Mouse (Mus musculus) brain, embryonic 14.5 days (tissue): ENCODE measurements around the gene Gdpd2. TPM values are rescaled to one million over a fixed set of nuclear protein-coding genes. Genes with fewer than 3 reads are reported as not detected.

Experiments
- DNase-seq: peaks from one replicate; pipeline ENCODE4 v3.0.0-alpha.2; 2011; ENCODE audit warnings: low read depth
- CTCF ChIP-seq: fragments of 200-500 bp; IDR thresholded peaks from 2 replicates; pipeline ENCODE4 v1.5.1; 2012; ENCODE audit warnings: inconsistent platforms, mild to moderate bottlenecking, moderate library complexity, borderline replicate concordance; ENCODE audit not compliant: insufficient read depth, insufficient read length; ENCODE audit errors: extremely low read depth
- POLR2A ChIP-seq: fragments of 200-500 bp; IDR thresholded peaks from 2 replicates; pipeline ENCODE4 v1.6.1; 2012; ENCODE audit warnings: mild to moderate bottlenecking, inconsistent platforms, borderline replicate concordance; ENCODE audit not compliant: poor library complexity, insufficient read depth, insufficient read length, severe bottlenecking; ENCODE audit errors: extremely low read depth
- polyA plus RNA-seq: library from polyadenylated mRNA; depleted of rRNA; stranded (reverse); fragments of >200 nt; gene quantifications from 2 replicates; pipeline ENCODE4 v1.2.3, GENCODE M21; 2012; rRNA removed

The Gdpd2 gene
- polyA plus RNA-seq, 1 experiment, result 52.8 TPM

GRCm38 (mm10) chrX:100765855-100766254 lies 36.2 kb downstream of the Gdpd2 start:
- no peak for DNase-seq

DNA sequence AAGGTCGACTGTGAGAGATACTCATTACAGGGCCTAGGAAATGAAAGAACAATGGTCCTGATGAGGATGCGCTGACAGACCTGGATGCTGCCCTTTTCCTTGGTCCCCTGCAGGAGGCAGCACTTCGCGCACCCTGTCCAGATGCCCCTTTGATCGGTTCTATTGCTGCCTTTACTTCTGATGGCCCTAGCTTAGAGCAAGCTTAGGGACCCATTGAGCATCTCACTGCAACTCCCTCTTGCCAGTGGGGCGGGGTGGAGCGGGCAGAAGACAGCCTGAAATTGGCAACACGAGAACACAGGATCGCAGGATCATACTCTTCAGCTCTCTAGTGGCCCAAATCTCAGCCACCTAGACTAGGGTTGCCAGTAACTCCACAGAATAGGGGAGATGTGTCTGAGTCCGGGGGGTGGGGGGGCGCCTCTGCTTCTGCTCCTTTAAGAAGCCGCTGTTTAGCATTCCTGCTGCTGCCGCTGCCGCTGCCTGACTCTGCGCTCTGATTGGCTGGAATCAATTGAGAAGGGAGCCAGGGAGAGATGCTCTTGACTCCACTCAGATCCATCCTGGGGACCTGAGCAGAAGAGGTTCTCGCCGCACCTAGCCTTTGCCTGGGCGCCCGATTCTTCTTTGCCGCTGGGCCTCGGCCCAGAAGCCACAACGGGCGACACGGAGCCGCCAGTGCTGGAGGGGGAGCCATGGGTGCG lies 37.7 kb downstream of the Gdpd2 start, which contains the start of gene Dlg3:
Gene Dlg3, plus strand, starts transcription at position 542 of the 704 bp plus-strand sequence.
- peak; percentile 9; the same call in 1 of the 2 replicates for TF ChIP-seq POLR2A
- TF ChIP-seq CTCF, result peak; percentile 42; the same call in 1 of the 2 replicates

More at GRCm38 (mm10) chrX:100765855-100766254, 36.2 kb downstream of the Gdpd2 start:
- TF ChIP-seq CTCF (peak; percentile 28; the same call in 1 of the 2 replicates), POLR2A (no peak)

GRCm38 (mm10) chrX:100767885-100768626 lies 38.4 kb downstream of the Gdpd2 start:
- DNase-seq, result peak; percentile 17
- TF ChIP-seq CTCF (no peak), POLR2A (no peak)

More for the DNA sequence above, 37.7 kb downstream of the Gdpd2 start, which contains the start of gene Dlg3:
- peak; percentile 95 for DNase-seq

- no peak for DNase-seq
- TF ChIP-seq POLR2A, result no peak
- TF ChIP-seq CTCF, result no peak
These were observed 39.6 kb downstream of the Gdpd2 start for GRCm38 (mm10) chrX:100769281-100769680.

DNA sequence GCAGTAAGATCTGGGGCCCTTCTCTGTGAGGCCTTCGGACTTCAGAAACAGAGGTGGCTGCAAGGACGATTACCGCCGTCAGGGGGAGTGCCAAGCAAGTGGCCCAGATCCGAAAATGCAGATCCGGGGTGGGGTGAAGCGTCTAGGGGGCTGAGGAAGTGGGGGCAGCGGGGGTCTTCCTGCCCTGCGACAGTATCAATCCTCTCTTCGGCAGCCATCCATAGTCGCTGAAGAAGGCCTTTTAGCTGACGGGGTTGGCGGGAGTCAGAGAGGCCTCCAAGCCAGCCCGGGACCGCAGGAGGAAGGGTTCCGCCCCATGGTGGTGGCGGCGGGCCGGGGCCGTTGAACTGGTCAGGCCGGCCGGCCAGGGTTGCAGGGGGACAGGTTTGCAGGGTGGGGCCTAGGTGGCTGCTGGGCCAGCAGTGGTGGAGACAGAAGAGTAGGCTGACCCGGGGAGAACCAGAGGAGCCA lies 44.7 kb downstream of the Gdpd2 start:
- TF ChIP-seq POLR2A (no peak), CTCF (peak; percentile 64)
- DNase-seq, result peak; percentile 59

DNA sequence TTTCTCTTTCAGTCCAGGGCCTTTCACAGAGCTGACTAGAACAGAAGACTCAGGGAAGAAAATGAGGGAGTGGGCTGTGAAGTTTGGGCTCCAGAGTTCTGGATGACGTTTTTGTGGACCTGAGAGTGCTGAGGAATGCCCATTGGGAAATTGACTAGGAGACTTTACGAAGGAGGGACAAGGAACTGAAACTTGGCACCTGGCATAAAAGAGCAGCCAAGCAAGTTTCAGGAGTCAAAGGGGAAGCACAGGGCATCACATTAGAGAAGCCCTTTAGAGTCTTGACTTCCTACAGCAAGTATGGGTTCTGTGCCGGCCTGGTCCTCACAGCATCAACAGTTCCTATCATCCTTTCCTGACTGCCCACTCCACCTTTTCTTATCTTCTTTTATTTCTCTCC lies 45.7 kb downstream of the Gdpd2 start:
- TF ChIP-seq POLR2A (no peak), CTCF (no peak)
- no peak for DNase-seq

DNA sequence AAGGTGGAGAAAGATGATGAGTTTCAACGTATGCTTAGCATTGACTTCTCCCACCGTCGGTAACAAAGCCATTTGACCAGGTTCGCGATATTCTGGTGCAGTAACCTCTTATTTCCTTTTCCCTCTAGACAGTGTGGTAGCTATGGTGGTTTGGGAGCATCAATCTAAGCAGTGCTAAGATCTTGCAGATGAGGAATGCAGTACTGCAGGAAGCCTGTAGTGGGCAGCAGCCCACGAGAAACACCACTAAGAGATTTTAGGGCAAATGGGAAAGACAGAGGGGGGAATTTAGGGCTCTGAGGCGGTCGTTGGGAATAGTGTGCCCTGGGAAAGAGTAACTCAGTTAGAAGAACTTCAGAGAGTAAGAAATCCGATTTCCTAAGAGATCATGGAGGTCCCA lies 46.8 kb downstream of the Gdpd2 start:
- peak; percentile 86 for DNase-seq
- TF ChIP-seq POLR2A (no peak), CTCF (peak; percentile 71; the same call in 1 of the 2 replicates)

DNA sequence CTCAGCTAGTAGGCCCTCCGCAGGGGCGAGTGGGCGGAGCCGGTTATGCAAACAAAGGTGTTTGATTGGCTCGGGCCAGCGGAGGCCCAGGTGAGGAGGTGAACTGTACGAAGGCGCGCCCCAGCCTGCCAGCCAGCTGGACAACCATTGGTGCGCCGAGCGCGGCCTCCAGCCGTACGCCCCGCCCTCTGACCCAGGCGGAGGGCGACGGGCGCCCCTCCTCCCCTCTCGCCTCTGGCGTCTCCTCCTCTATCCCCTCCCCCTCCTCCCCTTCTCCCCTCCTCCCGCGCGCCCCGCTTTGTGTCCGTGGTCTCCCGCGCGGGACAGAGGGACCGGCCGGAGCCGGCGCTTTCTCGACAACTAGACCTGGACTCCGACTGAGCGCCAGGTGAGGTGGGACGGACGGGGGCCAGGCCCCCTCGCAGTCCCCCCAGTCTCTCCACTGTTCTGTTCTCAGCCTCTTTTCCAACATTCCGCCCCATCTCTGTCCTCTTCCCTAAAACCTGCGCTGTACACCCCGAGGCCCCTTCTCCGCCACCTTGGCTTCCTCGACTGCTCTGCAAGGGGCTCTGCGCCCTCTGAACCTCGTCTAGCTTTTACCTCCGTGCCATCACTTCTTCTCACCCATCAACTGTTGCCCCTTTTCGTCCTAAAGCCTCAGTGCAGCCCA lies 47.4 kb downstream of the Gdpd2 start:
- DNase-seq, result peak; percentile 88
- TF ChIP-seq POLR2A (no peak), CTCF (no peak)

GRCm38 (mm10) chrX:100777655-100778234 lies 48.1 kb downstream of the Gdpd2 start:
- no peak for TF ChIP-seq POLR2A
- no peak for TF ChIP-seq CTCF
- DNase-seq, result peak; percentile 32

GRCm38 (mm10) chrX:100778397-100778796 lies 48.7 kb downstream of the Gdpd2 start:
- peak; percentile 27 for DNase-seq
- TF ChIP-seq CTCF (no peak), POLR2A (no peak)

Other genes starting within 250 kb of the Gdpd2 start
- 46.1 and 46.8 TPM in 2 replicates for gene Igbp1, start 235.6 kb upstream of the Gdpd2 start, polyA plus RNA-seq
- gene Dgat2l6, start 205.0 kb upstream of the Gdpd2 start, polyA plus RNA-seq, result not detected in 2 replicates
- not detected in 2 replicates for gene Awat1, start 157.6 kb upstream of the Gdpd2 start, polyA plus RNA-seq
- gene P2ry4, start 135.0 kb upstream of the Gdpd2 start, polyA plus RNA-seq, result 0.05 and 0.11 TPM in 2 replicates
- gene Arr3, start 124.4 kb upstream of the Gdpd2 start, polyA plus RNA-seq, result 0.22 TPM in 1 of 2 replicates, not detected in the other
- 7.9 and 11.2 TPM in 2 replicates for gene Kif4, start 104.1 kb upstream of the Gdpd2 start, polyA plus RNA-seq
- 51.0 and 51.3 TPM in 2 replicates for gene Pdzd11, start 103.3 kb upstream of the Gdpd2 start, polyA plus RNA-seq
- 42.6 and 50.8 TPM in 2 replicates for gene Dlg3, start 37.8 kb downstream of the Gdpd2 start, polyA plus RNA-seq